Mouse (Mus musculus): ENCODE data around the gene Plcb1. TPM values are rescaled to one million over a fixed set of nuclear protein-coding genes. Genes with fewer than 3 reads are reported as not detected.
"Not testable (repeated sequence)": the region's sequence is repeated elsewhere in the genome, so short reads cannot be mapped to it uniquely, and the experiment has no call there.

The Plcb1 gene
- polyA plus RNA-seq, 1 experiment from 2014 or later, result 7.5 TPM

DNA sequence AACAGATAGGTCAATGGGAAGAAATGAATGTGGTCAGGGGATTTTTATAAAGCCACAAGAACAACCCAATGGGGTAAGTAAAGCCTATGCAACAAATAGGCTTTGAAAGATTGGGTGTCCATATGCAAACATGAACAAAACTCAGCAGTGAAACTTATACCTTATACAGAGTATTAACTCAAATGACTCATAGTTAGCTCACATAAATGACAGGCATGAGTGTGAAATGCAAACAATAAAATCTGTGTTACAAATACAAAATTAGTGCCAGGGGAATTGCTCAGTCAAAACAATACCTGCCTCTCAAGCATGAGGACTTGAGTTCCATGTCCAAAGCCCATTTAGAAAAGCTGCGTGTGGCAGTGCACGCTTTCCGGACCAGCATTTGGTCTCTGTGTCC, 182.5 kb downstream of the Plcb1 start:
- no peak overlapping the region for H3K4me3 ChIP-seq
- no peak overlapping the region for H3K27ac ChIP-seq
- H3K36me3 ChIP-seq, result no peaks in the 10 kb centered on the region
- DNase-seq (ENCODE audit: low spot score), result no peak
- H3K27me3 ChIP-seq (ENCODE audit: insufficient read depth, poor library complexity, severe bottlenecking), result no peaks in the 10 kb centered on the region
- 85% methylated on average over 3 of the region's 3 CpGs for WGBS
- no peaks in the 10 kb centered on the region for H3K4me1 ChIP-seq
- no peaks in the 10 kb centered on the region for H3K9me3 ChIP-seq

DNA sequence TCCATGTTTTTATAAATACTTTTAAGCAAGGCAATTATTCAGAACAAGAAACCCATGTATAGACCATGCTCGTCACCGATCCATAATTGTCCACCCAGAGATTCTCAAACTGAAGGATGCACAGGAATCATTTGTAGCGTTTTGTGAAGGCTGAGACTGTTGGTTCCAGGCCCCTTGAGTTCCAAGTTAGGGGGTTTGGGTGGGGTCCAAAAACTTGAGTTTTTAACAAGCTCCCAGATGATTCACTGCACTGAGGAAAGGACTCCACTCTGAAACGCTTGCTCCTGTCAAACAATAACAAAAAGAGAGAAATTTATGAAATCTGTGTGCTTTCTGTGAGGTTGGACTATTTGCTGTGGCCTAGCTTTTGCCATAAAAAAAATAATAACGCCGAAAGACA, 186.5 kb downstream of the Plcb1 start:
- no peak for DNase-seq (ENCODE audit: low spot score)
- H3K36me3 ChIP-seq, result no peaks in the 10 kb centered on the region
- H3K4me3 ChIP-seq, result no peak overlapping the region
- no peaks in the 10 kb centered on the region for H3K27me3 ChIP-seq (ENCODE audit: insufficient read depth, poor library complexity, severe bottlenecking)
- H3K4me1 ChIP-seq, result no peaks in the 10 kb centered on the region
- WGBS, result 84% methylated on average over 6 of the region's 6 CpGs
- no peaks in the 10 kb centered on the region for H3K9me3 ChIP-seq
- no peak overlapping the region for H3K27ac ChIP-seq

DNA sequence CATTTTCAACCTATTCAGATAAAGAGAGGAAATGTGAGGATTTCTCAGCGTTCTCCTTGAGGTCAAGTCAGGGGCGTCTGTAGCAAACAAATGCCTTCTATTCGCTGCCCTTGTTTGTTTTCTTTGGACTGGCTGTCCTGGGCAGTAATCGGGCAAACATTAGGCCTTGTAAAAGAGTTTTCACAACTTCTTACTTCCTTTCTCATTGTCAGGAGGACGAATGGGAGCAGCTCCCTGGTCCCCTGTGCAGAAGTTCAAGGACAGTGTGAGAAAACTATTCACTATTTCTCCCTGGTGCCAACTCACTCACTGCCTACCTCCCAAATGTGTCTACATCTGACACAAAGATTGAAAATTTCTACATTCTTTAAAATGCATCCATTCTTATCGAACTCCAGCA, 188.8 kb downstream of the Plcb1 start:
- 35% methylated on average over 6 of the region's 6 CpGs for WGBS
- no peaks in the 10 kb centered on the region for H3K4me1 ChIP-seq

DNA sequence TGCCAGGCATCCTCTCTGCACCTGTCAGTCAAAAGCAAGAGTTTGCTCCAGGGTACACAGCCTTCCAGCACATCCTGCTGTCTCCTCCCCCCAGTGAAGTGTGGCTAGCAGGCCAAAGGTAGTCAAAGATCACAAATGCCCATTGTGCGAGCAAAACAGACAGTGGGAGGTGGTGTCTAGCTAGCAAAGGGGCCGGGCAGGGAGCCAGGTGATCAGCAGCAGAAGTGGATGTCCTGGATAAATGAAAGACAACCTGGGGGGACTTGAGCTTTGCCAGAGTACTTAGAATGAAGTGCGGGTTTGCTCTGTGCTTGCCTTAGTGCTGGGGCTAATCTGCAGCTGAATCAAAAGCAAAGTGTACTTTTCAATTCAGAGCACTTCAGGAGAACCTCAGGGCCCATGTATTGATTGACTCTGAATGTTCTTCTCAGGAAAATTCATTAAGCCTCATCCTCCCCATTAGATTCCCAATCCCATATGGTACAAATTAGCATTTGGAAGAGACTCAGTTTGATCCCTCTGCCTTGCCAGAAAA, 191.0 kb downstream of the Plcb1 start:
- WGBS, result 54% methylated on average over 3 of the region's 3 CpGs
- Histone ChIP-seq H3K36me3 (no peaks in the 10 kb centered on the region), H3K4me3 (no peak overlapping the region), H3K4me1 (no peaks in the 10 kb centered on the region), H3K27me3 (ENCODE audit: insufficient read depth, poor library complexity, severe bottlenecking) (no peaks in the 10 kb centered on the region), H3K27ac (no peak overlapping the region), H3K9me3 (no peaks in the 10 kb centered on the region)
- DNase-seq (ENCODE audit: low spot score), result no peak

More for the DNA sequence above, 188.8 kb downstream of the Plcb1 start:
- H3K4me3 ChIP-seq, result no peak overlapping the region
- H3K9me3 ChIP-seq, result no peaks in the 10 kb centered on the region
- no peak for DNase-seq (ENCODE audit: low spot score)
- no peaks in the 10 kb centered on the region for H3K27me3 ChIP-seq (ENCODE audit: insufficient read depth, poor library complexity, severe bottlenecking)
- no peaks in the 10 kb centered on the region for H3K36me3 ChIP-seq
- H3K27ac ChIP-seq, result no peak overlapping the region

DNA sequence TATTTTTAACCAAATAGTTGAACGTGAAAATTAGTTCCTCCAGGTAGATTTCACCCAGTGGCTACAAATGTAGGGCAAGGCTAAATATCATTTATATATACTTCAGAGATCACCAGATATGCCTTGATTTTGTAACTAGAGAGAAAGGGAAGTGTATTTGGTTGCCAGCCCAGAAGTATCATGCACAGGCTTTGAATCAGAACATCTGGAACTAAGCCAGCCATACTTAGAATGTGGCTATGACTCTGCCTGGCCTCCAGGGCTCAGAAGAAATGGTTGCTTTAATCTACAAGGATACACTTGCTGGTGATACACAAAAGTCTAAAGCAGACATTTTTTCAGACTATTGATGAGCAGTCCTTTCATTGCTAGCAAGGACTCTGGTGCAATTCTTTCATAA, 191.8 kb downstream of the Plcb1 start:
- no peak for DNase-seq (ENCODE audit: low spot score)
- H3K4me1 ChIP-seq, result no peaks in the 10 kb centered on the region
- no peak overlapping the region for H3K27ac ChIP-seq
- no peaks in the 10 kb centered on the region for H3K27me3 ChIP-seq (ENCODE audit: insufficient read depth, poor library complexity, severe bottlenecking)
- H3K36me3 ChIP-seq, result no peaks in the 10 kb centered on the region
- no peak overlapping the region for H3K4me3 ChIP-seq
- no peaks in the 10 kb centered on the region for H3K9me3 ChIP-seq
- WGBS, result 81% methylated on average over 1 of the region's 1 CpGs

DNA sequence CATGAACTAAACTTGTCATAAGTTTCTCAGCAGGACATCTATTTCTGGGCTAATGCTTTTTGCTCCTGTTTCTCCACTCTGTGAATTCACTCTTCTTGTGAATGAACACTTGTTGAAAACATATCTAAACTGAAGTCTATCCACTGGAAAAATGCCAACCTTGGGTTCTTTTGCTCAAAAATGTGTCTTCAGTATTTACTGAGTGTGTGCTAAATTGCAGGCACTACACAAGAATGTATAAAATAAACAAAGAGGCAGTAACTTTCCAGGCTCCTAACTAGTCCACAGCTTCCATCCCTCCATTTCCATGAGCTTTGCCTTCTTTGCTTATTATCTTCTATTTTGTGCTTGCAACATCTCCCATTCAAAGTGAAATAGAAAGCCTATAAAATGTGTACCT, 195.5 kb downstream of the Plcb1 start:
- H3K4me3 ChIP-seq, result no peak overlapping the region
- no peaks in the 10 kb centered on the region for H3K27me3 ChIP-seq (ENCODE audit: insufficient read depth, poor library complexity, severe bottlenecking)
- H3K36me3 ChIP-seq, result no peaks in the 10 kb centered on the region
- H3K9me3 ChIP-seq, result no peaks in the 10 kb centered on the region
- DNase-seq (ENCODE audit: low spot score), result no peak
- no peaks in the 10 kb centered on the region for H3K4me1 ChIP-seq
- H3K27ac ChIP-seq, result no peak overlapping the region

DNA sequence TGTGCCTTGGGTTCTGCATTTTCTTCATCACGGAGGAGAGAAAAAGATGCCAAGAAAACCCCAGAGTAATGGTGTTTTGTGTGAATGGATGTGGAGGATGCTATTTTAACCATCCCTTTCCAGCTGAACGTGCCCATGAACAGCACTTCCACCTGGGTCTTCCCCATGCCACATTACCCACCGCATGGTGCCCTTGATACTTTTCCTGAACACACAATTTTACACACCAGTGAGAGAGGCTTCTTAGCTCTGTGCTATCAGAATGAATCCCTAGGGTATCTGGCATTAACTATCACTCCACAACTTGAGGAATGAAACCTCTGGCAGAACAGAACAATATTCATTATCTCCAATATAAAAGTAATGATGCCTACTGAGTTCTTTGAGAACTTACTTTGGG, 199.0 kb downstream of the Plcb1 start:
- Histone ChIP-seq H3K27me3 (ENCODE audit: insufficient read depth, poor library complexity, severe bottlenecking) (no peaks in the 10 kb centered on the region), H3K9me3 (no peaks in the 10 kb centered on the region), H3K27ac (no peak overlapping the region), H3K4me1 (0 out of 2 replicates have a peak, but pooled peaks cover 3% of the 10 kb centered on the region), H3K4me3 (no peak overlapping the region), H3K36me3 (no peaks in the 10 kb centered on the region)
- 80% methylated on average over 3 of the region's 3 CpGs for whole genome bisulfite sequencing
- no peak for DNase-seq (ENCODE audit: low spot score)

DNA sequence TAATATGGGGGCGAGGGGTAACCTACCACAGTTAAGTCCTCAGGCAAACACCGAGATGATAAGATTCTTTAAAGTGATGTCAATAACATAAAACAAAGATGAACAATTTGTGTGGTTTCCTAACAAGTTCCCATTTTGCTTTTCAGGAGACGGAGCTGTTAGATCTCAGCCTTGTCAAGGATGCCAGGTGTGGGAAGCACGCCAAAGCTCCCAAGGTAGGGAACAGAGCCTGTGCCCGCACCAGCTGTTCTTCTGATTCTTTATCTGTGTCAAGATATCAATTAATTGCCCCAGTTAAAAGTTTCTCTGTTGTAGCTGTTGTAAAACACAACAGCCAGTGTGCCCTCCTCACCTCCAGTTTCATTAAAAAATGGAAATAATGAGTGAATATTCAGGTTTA, 202.1 kb downstream of the Plcb1 start:
- Histone ChIP-seq H3K9me3 (no peaks in the 10 kb centered on the region), H3K27me3 (ENCODE audit: insufficient read depth, poor library complexity, severe bottlenecking) (no peaks in the 10 kb centered on the region), H3K36me3 (no peaks in the 10 kb centered on the region), H3K27ac (no peak overlapping the region), H3K4me3 (no peak overlapping the region), H3K4me1 (0 out of 2 replicates have a peak, but pooled peaks cover 3% of the 10 kb centered on the region)
- no peak for DNase-seq (ENCODE audit: low spot score)
- 79% methylated on average over 5 of the region's 5 CpGs for WGBS

DNA sequence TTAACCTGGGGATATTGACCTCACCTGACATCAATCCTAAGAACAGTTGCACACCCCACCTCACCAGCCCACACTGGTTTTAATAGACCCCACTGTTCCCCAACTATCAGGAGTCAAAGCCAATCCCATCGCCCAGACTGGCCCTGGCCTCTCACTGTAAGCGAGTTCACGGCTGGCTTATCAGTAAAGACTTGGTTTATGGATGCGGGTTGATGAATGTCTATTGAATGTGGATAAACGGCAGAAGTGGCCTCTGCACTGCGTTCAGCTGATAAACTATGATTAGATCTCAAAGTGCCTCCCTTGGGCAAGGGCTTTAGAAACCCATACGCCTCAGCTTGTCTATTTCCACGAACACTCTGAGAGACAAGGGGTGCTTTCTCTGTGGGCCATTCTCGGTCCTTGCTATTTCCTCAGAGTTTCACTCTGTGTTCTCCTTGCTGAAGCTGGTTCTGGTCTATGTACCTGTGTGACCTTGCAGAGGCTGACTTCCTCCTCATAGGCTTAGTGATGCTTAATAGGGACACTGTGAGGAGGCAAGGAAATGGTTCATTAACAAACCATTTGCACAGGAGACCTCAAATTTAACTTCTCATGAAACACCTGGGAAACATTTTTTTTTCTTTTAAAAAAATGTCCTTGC, 203.9 kb downstream of the Plcb1 start:
- no peak for DNase-seq (ENCODE audit: low spot score)
- Histone ChIP-seq H3K4me3 (no peak overlapping the region), H3K27me3 (ENCODE audit: insufficient read depth, poor library complexity, severe bottlenecking) (no peaks in the 10 kb centered on the region), H3K27ac (no peak overlapping the region), H3K9me3 (no peaks in the 10 kb centered on the region), H3K4me1 (0 out of 2 replicates have a peak, but pooled peaks cover 3% of the 10 kb centered on the region), H3K36me3 (no peaks in the 10 kb centered on the region)
- WGBS, result 50% methylated on average over 9 of the region's 9 CpGs

DNA sequence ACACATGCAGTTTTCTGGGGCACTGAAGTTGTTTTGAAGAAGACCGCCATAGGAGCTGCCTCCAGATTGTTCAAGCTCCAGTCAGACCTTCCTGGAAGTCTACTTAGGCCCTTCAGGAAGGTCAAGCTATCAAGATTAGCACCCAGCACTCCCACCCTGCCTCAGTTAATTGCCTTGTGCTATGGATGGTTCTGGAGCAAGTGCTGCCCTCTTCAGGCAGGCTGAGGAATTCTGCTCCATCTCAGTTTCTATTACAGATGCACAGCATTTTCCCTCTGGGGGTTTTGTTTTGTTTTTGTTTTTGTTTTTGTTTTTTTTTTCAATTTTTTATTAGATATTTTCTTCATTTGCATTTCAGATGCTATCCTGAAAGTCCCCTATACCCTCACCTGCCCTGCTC, 221.3 kb downstream of the Plcb1 start:
- WGBS, result 86% methylated on average over 1 of the region's 1 CpGs
- H3K27ac ChIP-seq, result no peak overlapping the region
- no peaks in the 10 kb centered on the region for H3K27me3 ChIP-seq (ENCODE audit: insufficient read depth, poor library complexity, severe bottlenecking)
- H3K4me3 ChIP-seq, result no peak overlapping the region
- no peaks in the 10 kb centered on the region for H3K9me3 ChIP-seq
- no peak for DNase-seq (ENCODE audit: low spot score)
- no peaks in the 10 kb centered on the region for H3K4me1 ChIP-seq
- H3K36me3 ChIP-seq, result no peaks in the 10 kb centered on the region

DNA sequence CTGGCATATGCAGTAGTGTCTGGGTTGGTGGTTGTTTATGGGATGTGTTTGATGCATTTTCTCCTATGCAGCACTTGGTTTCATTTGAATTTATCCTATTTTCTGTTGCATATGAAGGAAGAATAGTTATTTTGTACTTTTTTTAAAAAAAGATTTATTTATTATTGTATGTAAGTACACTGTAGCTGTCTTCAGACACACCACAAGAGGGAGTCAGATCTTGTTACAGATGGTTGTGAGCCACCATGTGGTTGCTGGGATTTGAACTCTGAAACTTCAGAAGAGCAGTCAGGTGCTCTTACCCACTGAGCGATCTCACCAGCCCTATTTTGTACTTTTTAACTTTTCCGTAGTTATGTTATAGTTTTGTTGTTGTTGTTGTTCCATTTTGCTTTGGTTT, 222.0 kb downstream of the Plcb1 start:
- not testable (repeated sequence) for H3K36me3 ChIP-seq; DNase-seq (ENCODE audit: low spot score); H3K4me1 ChIP-seq; H3K27ac ChIP-seq; H3K27me3 ChIP-seq (ENCODE audit: insufficient read depth, poor library complexity, severe bottlenecking); H3K9me3 ChIP-seq; H3K4me3 ChIP-seq
- 88% methylated on average over 2 of the region's 2 CpGs for WGBS

DNA sequence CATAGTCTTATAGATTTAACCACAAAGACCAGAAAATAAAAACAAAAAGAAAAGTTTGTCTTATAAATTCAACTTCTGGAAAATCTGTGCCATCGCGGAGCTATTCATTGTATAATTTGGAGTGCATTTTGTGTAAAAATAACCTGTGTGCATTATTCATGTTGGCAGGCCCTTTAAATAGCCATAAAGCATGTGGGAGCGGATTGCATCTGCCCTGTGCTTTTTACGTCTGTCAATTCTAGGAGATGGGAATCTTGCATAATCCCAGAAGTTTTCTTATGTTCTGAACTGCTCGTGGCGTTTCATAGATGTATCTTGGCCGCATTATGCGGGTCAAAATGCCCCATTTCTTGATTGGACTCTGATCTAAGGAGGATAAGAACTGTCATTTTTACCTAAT, 224.5 kb downstream of the Plcb1 start:
- H3K27me3 ChIP-seq (ENCODE audit: insufficient read depth, poor library complexity, severe bottlenecking), result no peaks in the 10 kb centered on the region
- H3K9me3 ChIP-seq, result no peaks in the 10 kb centered on the region
- H3K4me1 ChIP-seq, result no peaks in the 10 kb centered on the region
- DNase-seq (ENCODE audit: low spot score), result no peak
- no peak overlapping the region for H3K4me3 ChIP-seq
- H3K36me3 ChIP-seq, result no peaks in the 10 kb centered on the region
- H3K27ac ChIP-seq, result no peak overlapping the region
- WGBS, result 88% methylated on average over 8 of the region's 8 CpGs

DNA sequence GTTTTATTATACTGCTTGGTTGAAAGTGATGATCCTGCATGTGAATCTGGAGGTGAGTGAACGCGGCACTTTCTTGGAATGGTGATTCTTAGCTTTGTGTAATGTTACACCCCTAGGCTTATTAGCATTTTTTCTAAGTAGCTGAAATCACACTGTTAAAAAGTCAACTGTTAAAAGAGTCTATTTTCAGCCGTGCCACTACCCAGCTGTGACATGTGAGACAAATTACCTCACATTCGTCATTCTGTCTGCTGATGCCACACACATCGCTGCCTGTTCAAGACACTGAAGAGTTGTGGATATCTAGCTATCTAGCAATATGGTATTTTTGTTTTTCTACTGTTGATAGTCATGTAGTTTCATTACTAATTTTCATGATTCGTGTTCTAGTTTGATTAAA, 229.6 kb downstream of the Plcb1 start:
- 63% methylated on average over 6 of the region's 6 CpGs for WGBS

DNA sequence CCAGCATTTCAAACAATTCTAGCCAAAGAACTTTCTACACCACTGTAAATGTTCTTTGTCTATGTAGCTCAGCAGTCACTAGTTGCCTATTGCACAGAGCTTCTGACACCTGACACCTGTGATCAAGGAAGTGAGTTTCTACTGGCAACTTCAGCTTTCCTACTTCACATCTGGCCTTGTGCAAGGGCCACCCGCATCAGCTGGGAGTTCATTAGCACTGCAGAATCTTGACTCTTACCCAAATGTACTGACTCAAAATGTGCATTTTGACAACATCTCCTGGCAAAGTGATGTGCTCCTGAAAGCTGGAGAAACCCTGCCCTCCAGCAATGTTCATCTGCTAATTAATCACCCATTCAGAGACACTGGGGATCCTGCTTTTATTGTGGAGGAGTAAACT, 232.4 kb downstream of the Plcb1 start:
- no peaks in the 10 kb centered on the region for H3K27me3 ChIP-seq (ENCODE audit: insufficient read depth, poor library complexity, severe bottlenecking)
- no peak overlapping the region for H3K27ac ChIP-seq
- no peak overlapping the region for H3K4me3 ChIP-seq
- 66% methylated on average over 1 of the region's 1 CpGs for WGBS
- no peak for DNase-seq (ENCODE audit: low spot score)
- H3K9me3 ChIP-seq, result no peaks in the 10 kb centered on the region
- no peaks in the 10 kb centered on the region for H3K4me1 ChIP-seq
- no peaks in the 10 kb centered on the region for H3K36me3 ChIP-seq

More for the DNA sequence above, 229.6 kb downstream of the Plcb1 start:
- no peaks in the 10 kb centered on the region for H3K27me3 ChIP-seq (ENCODE audit: insufficient read depth, poor library complexity, severe bottlenecking)
- H3K9me3 ChIP-seq, result no peaks in the 10 kb centered on the region
- H3K27ac ChIP-seq, result no peak overlapping the region
- no peaks in the 10 kb centered on the region for H3K36me3 ChIP-seq
- no peak overlapping the region for H3K4me3 ChIP-seq
- H3K4me1 ChIP-seq, result no peaks in the 10 kb centered on the region
- DNase-seq (ENCODE audit: low spot score), result no peak
